Mouse (Mus musculus): ENCODE data around the gene Umodl1.

Gene Umodl1

GRCm38 (mm10) chr17:30954340-30954739 is at the start of gene Umodl1:
Gene Umodl1, plus strand, starts transcription at chr17:30954640.
- no peak for DNase-seq (ENCODE audit: low spot score in 2 of 2)

DNA sequence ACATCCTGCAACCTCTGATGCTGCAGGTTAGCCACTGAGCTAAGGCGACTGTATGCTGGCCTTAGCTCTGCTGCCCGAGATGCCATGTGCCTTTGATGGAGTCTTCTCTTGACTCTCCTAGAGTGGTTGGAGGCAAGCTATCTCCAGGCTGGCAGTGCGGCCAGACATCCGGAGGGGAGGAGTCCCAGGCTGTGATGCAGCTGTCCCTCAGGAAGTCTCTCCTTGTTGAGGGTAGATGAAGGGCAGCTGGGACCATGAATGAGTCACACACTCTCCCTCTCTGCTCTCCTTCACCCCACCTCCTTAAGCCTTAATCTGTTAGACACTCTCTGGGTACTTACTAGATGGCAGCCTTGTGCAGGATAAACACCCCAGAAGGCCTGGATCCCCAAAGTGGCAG is 46.9 kb upstream of the Umodl1 start:
- DNase-seq (ENCODE audit: low spot score in 2 of 2), result no peak

DNA sequence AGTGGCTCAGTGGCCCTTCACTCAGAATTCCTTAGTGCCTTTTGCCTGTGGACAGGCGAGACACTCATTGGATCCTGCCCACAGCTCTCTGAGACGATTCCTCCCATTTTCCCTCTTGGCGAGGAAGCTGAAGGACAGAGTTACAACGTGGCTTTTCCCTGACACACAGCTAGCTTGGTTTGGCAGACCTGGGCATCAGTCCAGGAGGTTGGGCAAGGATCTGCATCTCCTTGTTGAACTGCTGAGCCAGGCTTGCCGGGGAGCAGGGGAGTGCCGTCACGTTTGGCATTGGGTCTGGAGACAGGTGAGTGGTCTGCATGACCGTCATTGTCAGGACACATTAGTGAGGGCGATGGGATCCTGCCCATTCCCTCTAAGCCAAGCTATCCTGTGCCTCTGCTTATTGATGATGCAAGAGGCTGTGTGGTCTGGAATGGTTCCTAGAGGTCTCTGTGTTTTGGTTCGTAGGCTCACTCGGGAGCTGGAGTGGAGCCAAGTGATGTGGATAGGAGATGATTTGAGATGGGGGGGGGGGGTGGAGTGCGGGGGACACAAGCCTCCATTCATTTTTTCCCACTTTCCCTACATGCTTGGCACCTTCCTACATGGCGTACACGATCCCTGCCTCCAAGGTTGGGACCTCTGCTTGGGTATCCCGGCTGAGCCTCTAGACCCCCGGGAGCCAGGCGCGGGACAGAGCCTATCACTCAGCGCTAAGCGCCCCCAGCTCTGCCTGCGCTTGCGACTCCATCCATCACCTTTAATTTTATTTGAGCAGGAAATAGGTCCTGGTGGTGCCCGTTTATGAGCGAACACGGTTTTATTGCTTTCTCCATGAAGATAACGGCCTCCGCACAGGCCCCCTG is 43.3 kb upstream of the Umodl1 start:
- DNase-seq (ENCODE audit: low spot score in 2 of 2), result peak in 1 of 2 experiments; percentile 51

GRCm38 (mm10) chr17:30911732-30912088 is 42.7 kb upstream of the Umodl1 start:
- no peak for DNase-seq (ENCODE audit: low spot score in 2 of 2)

GRCm38 (mm10) chr17:30912536-30912935 is 41.9 kb upstream of the Umodl1 start:
- no peak for DNase-seq (ENCODE audit: low spot score in 2 of 2)

GRCm38 (mm10) chr17:30914264-30914663 is 40.2 kb upstream of the Umodl1 start:
- DNase-seq (ENCODE audit: low spot score in 2 of 2), result no peak

DNA sequence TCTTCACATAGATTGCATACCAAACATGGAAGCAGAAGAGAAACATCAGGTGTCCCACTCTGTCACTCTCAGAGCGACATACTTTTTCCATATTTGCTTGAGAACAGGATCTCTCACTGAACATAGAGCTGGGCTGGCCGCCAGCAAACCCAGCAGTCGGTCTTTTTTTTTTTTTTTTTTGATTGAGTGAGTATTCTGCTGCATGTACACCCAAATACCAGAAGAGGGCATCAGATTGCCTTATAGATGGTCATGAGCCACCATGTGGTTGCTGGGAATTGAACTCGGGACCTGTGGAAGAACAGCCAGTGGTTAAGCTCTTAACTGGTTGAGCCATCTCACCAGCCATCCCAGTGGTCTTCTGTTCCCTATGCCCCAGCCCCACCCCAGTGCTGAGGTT is 30.9 kb upstream of the Umodl1 start:
- DNase-seq (ENCODE audit: low spot score in 2 of 2), result no peak

- DNase-seq (ENCODE audit: low spot score in 2 of 2), result no peak
These were observed 23.6 kb upstream of the Umodl1 start for GRCm38 (mm10) chr17:30930827-30931226.

DNA sequence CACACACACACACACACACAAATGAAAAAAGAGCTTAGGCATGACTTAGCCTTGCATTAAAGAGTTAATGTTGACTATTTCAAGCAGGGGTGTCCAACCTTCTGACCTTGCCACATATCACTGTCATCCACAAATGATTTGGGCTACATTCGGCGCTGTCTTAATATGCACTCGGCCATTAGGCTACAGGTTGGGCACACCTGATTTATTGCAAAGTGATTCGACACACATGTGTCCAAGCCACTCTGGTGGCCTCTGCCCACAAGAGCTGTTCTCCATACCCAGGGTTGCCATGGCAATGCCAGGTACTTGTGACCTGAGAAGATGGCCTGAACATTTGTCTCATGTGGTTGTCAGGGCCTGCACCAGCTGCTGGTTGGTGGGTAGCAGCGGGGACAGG is 21.6 kb upstream of the Umodl1 start:
- DNase-seq (ENCODE audit: low spot score in 2 of 2), result no peak

DNA sequence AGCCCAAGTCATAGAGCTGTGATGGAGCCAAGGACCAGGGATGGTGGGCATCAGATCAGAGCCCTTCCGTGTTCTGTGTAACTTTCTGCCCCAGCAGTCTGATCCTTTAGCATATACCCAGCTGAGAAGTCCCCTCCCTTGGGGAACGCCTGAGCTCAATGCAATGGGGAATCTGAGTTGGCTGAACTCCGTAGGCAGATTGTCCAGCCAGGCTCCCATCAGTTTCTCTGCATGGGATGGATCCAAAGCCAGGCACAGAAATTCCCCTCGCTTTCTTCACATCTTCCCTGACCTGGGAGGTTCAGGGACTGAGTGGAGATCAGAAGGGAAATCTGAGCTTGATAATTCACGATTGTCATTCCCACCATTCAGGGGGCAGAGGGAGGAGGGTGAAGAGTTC is 19.1 kb upstream of the Umodl1 start:
- DNase-seq (ENCODE audit: low spot score in 2 of 2), result no peak

DNA sequence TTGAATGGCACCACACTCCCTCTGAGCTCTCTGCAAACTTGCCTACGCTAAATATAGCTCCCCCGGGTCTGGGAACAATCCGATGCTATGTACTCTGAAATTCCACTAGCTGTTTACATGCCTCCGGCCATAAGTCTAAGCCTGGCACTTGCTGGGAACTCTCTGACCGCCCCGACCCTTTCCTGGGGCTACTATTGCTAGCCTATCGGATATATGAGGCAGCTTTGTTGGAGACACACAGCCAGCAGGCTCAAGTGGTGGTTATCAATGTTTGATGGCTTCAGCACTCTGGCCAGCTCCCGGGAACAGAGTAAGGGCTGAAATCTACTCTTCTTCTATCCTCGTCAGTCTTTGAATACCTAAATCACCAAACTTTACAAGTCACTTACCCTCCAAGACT is 15.9 kb upstream of the Umodl1 start:
- no peak for DNase-seq (ENCODE audit: low spot score in 2 of 2)

- no peak for DNase-seq (ENCODE audit: low spot score in 2 of 2)
These were observed 6.1 kb upstream of the Umodl1 start for GRCm38 (mm10) chr17:30948382-30948781.

DNA sequence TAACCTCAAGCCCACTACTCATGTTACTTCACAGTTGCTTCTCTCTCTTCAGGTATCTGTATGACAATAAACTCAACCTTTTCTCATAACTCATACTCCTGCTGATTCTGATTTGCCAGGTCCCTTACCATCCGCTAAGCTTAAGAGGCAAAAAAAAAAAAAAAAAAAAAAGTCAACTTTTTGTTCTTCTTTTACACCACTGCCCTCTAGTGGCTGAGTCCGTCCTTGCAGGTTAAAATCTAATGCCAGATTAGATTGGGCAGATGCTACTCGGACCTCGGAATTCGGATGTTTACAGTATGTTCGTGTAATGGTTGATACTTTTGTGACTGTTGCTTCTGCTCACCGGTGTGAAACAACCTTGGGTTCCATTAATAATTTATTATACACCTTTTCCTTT is 3.7 kb upstream of the Umodl1 start:
- DNase-seq (ENCODE audit: low spot score in 2 of 2), result peak; percentile 72 to 84

DNA sequence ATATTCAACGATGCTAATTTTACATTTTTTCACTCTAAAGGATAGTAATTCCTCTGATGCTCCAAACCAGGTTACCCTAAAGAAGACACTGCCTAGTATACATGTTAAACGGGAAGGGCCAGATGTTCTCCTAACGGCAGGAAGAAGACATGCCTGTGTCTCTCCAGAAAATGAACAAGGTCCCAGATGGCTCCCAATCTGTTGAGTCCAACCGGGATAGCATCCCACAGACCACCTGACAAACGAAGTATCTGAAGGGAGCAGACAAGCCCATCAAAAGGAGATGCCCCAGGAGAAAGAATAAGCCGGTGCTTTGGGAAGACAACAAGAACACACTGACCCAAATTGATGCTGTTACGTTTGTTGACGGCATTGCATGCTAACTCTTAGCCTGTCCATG is 2.8 kb upstream of the Umodl1 start:
- peak; percentile 47 to 62 for DNase-seq (ENCODE audit: low spot score in 2 of 2)

- DNase-seq (ENCODE audit: low spot score in 2 of 2), result no peak
These were observed 7.6 kb downstream of the Umodl1 start for GRCm38 (mm10) chr17:30961936-30962592.

- DNase-seq (ENCODE audit: low spot score in 2 of 2), result no peak
These were observed 8.4 kb downstream of the Umodl1 start for GRCm38 (mm10) chr17:30962880-30963279.

- no peak for DNase-seq (ENCODE audit: low spot score in 2 of 2)
These were observed 15.5 kb downstream of the Umodl1 start for GRCm38 (mm10) chr17:30969983-30970382.

DNA sequence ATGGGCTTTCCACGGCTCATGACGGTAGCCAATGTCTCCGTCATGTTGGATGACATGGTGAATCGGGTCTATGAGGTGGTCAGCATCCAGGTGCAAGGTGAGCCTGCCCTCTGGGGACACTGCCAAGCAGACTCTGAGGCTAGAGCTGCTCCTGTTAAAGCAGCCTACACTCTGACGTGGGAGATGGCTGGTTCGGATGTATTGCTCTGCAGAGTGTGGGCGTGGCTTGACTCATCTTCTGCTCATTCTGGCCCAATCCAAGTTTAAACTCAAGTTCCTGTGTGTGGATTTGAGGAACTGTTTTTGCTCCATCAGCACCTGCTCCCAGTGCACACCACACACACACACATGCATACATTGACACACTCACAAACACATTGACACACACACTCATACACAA is 17.4 kb downstream of the Umodl1 start:
- peak; percentile 41 to 59 for DNase-seq (ENCODE audit: low spot score in 2 of 2)

DNA sequence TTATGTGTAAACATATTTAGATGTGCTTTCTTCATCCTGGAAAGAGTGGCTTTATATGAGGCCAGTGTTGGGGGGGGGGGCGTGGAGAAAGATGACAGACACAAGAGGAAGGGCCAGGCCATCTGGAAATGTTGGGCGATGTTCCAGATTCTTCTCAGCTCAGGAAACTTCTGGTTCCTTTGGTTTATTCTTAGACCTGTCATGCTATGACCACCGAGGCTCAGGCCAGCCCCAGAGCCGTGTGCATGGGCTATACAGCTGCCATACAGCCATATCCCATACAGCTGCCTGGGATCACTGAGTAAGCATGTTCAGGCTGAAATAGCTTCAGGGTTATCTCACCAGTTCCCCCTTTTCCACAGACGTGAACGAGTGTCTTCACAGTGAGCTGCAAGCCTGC is 18.9 kb downstream of the Umodl1 start:
- peak; percentile 57 to 75 for DNase-seq (ENCODE audit: low spot score in 2 of 2)

GRCm38 (mm10) chr17:30977290-30977689 is 22.9 kb downstream of the Umodl1 start:
- no peak for DNase-seq (ENCODE audit: low spot score in 2 of 2)

- no peak for DNase-seq (ENCODE audit: low spot score in 2 of 2)
These were observed 24.1 kb downstream of the Umodl1 start for GRCm38 (mm10) chr17:30978556-30978955.

DNA sequence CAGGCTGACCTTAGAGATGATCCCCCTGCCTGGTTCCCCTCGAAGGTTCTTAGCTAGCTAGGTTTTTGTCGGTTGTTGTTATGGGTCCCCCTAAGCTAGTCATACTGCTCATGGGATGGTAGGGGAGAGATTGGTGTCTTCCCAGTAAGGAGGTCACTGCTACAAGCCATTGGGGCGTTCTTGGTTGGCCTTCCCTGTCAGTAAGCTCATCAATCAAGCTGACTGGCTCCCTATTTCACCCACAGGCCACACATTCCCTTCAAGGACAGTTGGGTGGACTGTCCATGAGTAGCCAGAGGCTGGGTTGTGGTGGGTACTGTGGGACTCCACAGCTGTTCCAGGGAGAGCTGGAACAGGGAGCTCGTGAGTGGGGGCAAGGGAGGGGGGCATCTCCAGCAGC is 29.1 kb downstream of the Umodl1 start:
- no peak for DNase-seq (ENCODE audit: low spot score in 2 of 2)

GRCm38 (mm10) chr17:30990254-30990653 is 35.8 kb downstream of the Umodl1 start:
- peak; percentile 42 to 48 for DNase-seq (ENCODE audit: low spot score in 2 of 2)
